Mouse (Mus musculus): ENCODE results near the gene Gm15080.
"Not testable (repeated sequence)": the region's sequence is repeated elsewhere in the genome, so short reads cannot be mapped to it uniquely, and the experiment has no call there.

Gm15080 gene

DNA sequence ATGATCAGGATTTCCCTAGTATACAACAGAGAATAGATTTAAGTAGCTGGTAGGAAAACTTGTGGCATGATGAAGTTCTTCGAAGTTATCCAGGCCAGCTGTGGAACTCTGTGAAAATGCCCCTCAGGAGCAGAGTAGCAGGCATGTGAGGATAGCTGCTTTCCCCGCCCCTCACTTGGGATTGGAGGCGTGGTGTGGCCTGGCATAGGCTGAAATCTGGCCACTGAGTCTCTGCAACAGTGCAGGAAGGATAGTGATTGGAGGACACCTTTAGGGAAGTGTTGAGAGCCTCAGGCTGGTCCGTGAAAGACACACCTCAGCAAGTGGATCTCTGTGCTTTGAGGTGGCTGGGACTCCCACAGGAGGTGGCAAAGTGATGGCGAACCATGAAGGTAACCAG, at the start of gene Gm15080:
Gene Gm15080, plus strand, starts transcription at position 301 of the 400 bp plus-strand sequence.
- DNase-seq (ENCODE audit: low spot score): not testable (repeated sequence)
